Mouse (Mus musculus) midbrain, embryonic 16.5 days (tissue): ENCODE data around the gene Gna15. TPM values are rescaled to one million over a fixed set of nuclear protein-coding genes. Genes with fewer than 3 reads are reported as not detected.

ENCODE experiments used
- ATAC-seq: fragments of 200-750 bp; cut with Nextera tagmentation; 2 replicates; pipeline ENCODE4 v1.8.0; 2017; ENCODE audit warnings: moderate TSS enrichment
- H3K27ac ChIP-seq: fragments of 300-500 bp; sonication (generic); 2 replicates; pipeline ENCODE4 v1.5.1; 2014; ENCODE audit warnings: mild to moderate bottlenecking, low read length, mixed read lengths
- H3K27me3 ChIP-seq: fragments of 300-500 bp; sonication (generic); 2 replicates; pipeline ENCODE4 v1.6.1; 2014; ENCODE audit warnings: low read depth, low read length, mixed read lengths; ENCODE audit not compliant: control insufficient read depth, insufficient read depth
- H3K36me3 ChIP-seq: fragments of 300-500 bp; sonication (generic); 2 replicates; pipeline ENCODE4 v1.6.1; 2014; ENCODE audit warnings: mild to moderate bottlenecking, low read length, moderate library complexity, mixed read lengths; ENCODE audit not compliant: control insufficient read depth, insufficient read depth
- H3K4me1 ChIP-seq: fragments of 300-500 bp; sonication (generic); 2 replicates; pipeline ENCODE4 v1.6.1; 2014; ENCODE audit warnings: mild to moderate bottlenecking, low read length, mixed read lengths; ENCODE audit not compliant: control insufficient read depth, insufficient read depth
- H3K4me2 ChIP-seq: fragments of 300-500 bp; sonication (generic); 2 replicates; pipeline ENCODE4 v1.6.1; 2014; ENCODE audit warnings: mild to moderate bottlenecking, low read length, mixed read lengths
- H3K4me3 ChIP-seq: fragments of 300-500 bp; sonication (generic); 2 replicates; pipeline ENCODE4 v1.5.1; 2014; ENCODE audit warnings: low read depth, mild to moderate bottlenecking, low read length, moderate library complexity, mixed read lengths
- H3K9ac ChIP-seq: fragments of 300-500 bp; sonication (generic); 2 replicates; pipeline ENCODE4 v1.6.1; 2014; ENCODE audit warnings: low read depth, low read length, mixed read lengths
- H3K9me3 ChIP-seq: fragments of 300-500 bp; sonication (generic); replicated peaks from 2 replicates; pipeline ENCODE4 v1.6.1; 2014; ENCODE audit warnings: mild to moderate bottlenecking, low read length, mixed read lengths; ENCODE audit not compliant: control insufficient read depth, poor library complexity, severe bottlenecking
- WGBS: fragments of 180-500 bp; shearing (Covaris S2); extraction: QIAGEN DNeasy Blood & Tissue Kit; methylation state at CpG from one replicate; pipeline ENCODE4 v1.1.7; 2014; 5-methylcytosine and 5-hydroxymethylcytosine counted together
- polyA plus RNA-seq: library from polyadenylated mRNA; unstranded; fragments of >200 nt; fragmentation: Nextera tagmentation; extraction: Ambion mirVana; gene quantifications from 2 replicates; pipeline ENCODE4 v1.2.1, GENCODE M21; 2015

Gna15 gene
- polyA plus RNA-seq, 1 experiment from 2014 or later, result 0.80 TPM

- H3K9me3 ChIP-seq, result no peaks in the 10 kb centered on the region
- WGBS, result 44% methylated on average over 7 of the region's 7 CpGs
- H3K9ac ChIP-seq, result no peak overlapping the region
- H3K4me1 ChIP-seq, result peaks cover 6% of the 10 kb centered on the region; the same call in 1 of the 2 replicates
- no peak overlapping the region for H3K27ac ChIP-seq
- ATAC-seq, result no peak
- no peak overlapping the region for H3K4me2 ChIP-seq
- no peak overlapping the region for H3K4me3 ChIP-seq
- peaks cover 10% of the 10 kb centered on the region for H3K36me3 ChIP-seq
- H3K27me3 ChIP-seq, result no peaks in the 10 kb centered on the region
These were observed 61.6 kb downstream of the Gna15 start for GRCm38 (mm10) chr10:81462415-81462804.

GRCm38 (mm10) chr10:81461673-81462414 lies 62.2 kb downstream of the Gna15 start:
- Histone ChIP-seq H3K4me2 (no peak overlapping the region), H3K36me3 (peaks cover 6% of the 10 kb centered on the region), H3K27me3 (no peaks in the 10 kb centered on the region), H3K4me3 (no peak overlapping the region), H3K27ac (no peak overlapping the region), H3K9ac (no peak overlapping the region), H3K9me3 (no peaks in the 10 kb centered on the region), H3K4me1 (peaks cover 6% of the 10 kb centered on the region; the same call in 1 of the 2 replicates)
- ATAC-seq, result no peak
- WGBS, result 14% methylated on average over 16 of the region's 16 CpGs

- H3K4me2 ChIP-seq, result no peak overlapping the region
- 48% methylated on average over 11 of the region's 11 CpGs for WGBS
- peaks cover 6% of the 10 kb centered on the region for H3K27me3 ChIP-seq
- H3K27ac ChIP-seq, result no peak overlapping the region
- peaks cover 3% of the 10 kb centered on the region; the same call in 1 of the 2 replicates for H3K36me3 ChIP-seq
- no peaks in the 10 kb centered on the region for H3K9me3 ChIP-seq
- H3K4me3 ChIP-seq, result no peak overlapping the region
- H3K9ac ChIP-seq, result no peak overlapping the region
- peaks cover 6% of the 10 kb centered on the region; the same call in 1 of the 2 replicates for H3K4me1 ChIP-seq
- no peak for ATAC-seq
These were observed 63.1 kb downstream of the Gna15 start for GRCm38 (mm10) chr10:81460951-81461350.

- Histone ChIP-seq H3K4me3 (no peak overlapping the region), H3K4me1 (peaks cover 6% of the 10 kb centered on the region; the same call in 1 of the 2 replicates), H3K4me2 (no peak overlapping the region), H3K27ac (no peak overlapping the region), H3K27me3 (peaks cover 9% of the 10 kb centered on the region), H3K9ac (no peak overlapping the region), H3K9me3 (no peaks in the 10 kb centered on the region), H3K36me3 (peaks cover 3% of the 10 kb centered on the region; the same call in 1 of the 2 replicates)
- ATAC-seq, result no peak
- 33% methylated on average over 20 of the region's 20 CpGs for WGBS
These were observed 63.6 kb downstream of the Gna15 start for GRCm38 (mm10) chr10:81460471-81460870.

GRCm38 (mm10) chr10:81459399-81459798 lies 64.6 kb downstream of the Gna15 start:
- Histone ChIP-seq H3K36me3 (peaks cover 3% of the 10 kb centered on the region; the same call in 1 of the 2 replicates), H3K9me3 (no peaks in the 10 kb centered on the region), H3K4me2 (no peak overlapping the region), H3K27me3 (peaks cover 19% of the 10 kb centered on the region), H3K4me3 (no peak overlapping the region), H3K4me1 (peaks cover 2% of the 10 kb centered on the region; the same call in 1 of the 2 replicates), H3K27ac (no peak overlapping the region), H3K9ac (no peak overlapping the region)
- ATAC-seq, result no peak
- 73% methylated on average over 21 of the region's 21 CpGs for WGBS

GRCm38 (mm10) chr10:81458267-81458666 lies 65.8 kb downstream of the Gna15 start:
- no peak overlapping the region for H3K27ac ChIP-seq
- H3K4me2 ChIP-seq, result no peak overlapping the region
- H3K36me3 ChIP-seq, result peaks cover 3% of the 10 kb centered on the region; the same call in 1 of the 2 replicates
- peaks cover 29% of the 10 kb centered on the region for H3K27me3 ChIP-seq
- H3K9ac ChIP-seq, result no peak overlapping the region
- H3K9me3 ChIP-seq, result no peaks in the 10 kb centered on the region
- 86% methylated on average over 6 of the region's 6 CpGs for WGBS
- ATAC-seq, result no peak
- H3K4me1 ChIP-seq, result no peaks in the 10 kb centered on the region
- no peak overlapping the region for H3K4me3 ChIP-seq

- WGBS, result 82% methylated on average over 8 of the region's 8 CpGs
- Histone ChIP-seq H3K4me3 (no peak overlapping the region), H3K36me3 (peaks cover 3% of the 10 kb centered on the region; the same call in 1 of the 2 replicates), H3K27ac (no peak overlapping the region), H3K9me3 (no peaks in the 10 kb centered on the region), H3K4me2 (no peak overlapping the region), H3K27me3 (peaks cover 35% of the 10 kb centered on the region), H3K4me1 (no peaks in the 10 kb centered on the region), H3K9ac (no peak overlapping the region)
- no peak for ATAC-seq
These were observed 66.4 kb downstream of the Gna15 start for GRCm38 (mm10) chr10:81457624-81458023.

GRCm38 (mm10) chr10:81456983-81457563 lies 67.0 kb downstream of the Gna15 start:
- Histone ChIP-seq H3K27ac (no peak overlapping the region), H3K4me2 (no peak overlapping the region), H3K9ac (no peak overlapping the region), H3K9me3 (no peaks in the 10 kb centered on the region), H3K36me3 (no peaks in the 10 kb centered on the region), H3K4me1 (no peaks in the 10 kb centered on the region), H3K27me3 (peaks cover 40% of the 10 kb centered on the region), H3K4me3 (no peak overlapping the region)
- ATAC-seq, result no peak
- 56% methylated on average over 12 of the region's 12 CpGs for WGBS
